Mouse (Mus musculus): ENCODE measurements at regions not wholly inside any gene's neighbourhood (a gene's known extent, or its start where the extent isn't known, plus 50 kb on each side); places are given as distances from the start of the nearest gene placed in this dataset.

GRCm38 (mm10) chr1:30751138-30751907, 122.4 kb downstream of the Phf3 start:
- H3K9me3 ChIP-seq (ENCODE audit: control insufficient read depth, low read length), result no peaks in the 10 kb centered on the region
- no peaks in the 10 kb centered on the region for H3K36me3 ChIP-seq (ENCODE audit: control insufficient read depth, insufficient read depth, low read length)
- no peak for ATAC-seq
- H3K27ac ChIP-seq (ENCODE audit: low read length), result no peak overlapping the region
- 49% methylated on average over 3 of the region's 3 CpGs for WGBS
- no peaks in the 10 kb centered on the region for H3K4me1 ChIP-seq (ENCODE audit: control insufficient read depth, insufficient read depth, low read length)
- H3K4me2 ChIP-seq (ENCODE audit: low read depth, low read length), result no peak overlapping the region
- no peak overlapping the region for H3K9ac ChIP-seq (ENCODE audit: low read depth, low read length)
- H3K27me3 ChIP-seq (replicated peaks; ENCODE audit: control insufficient read depth, insufficient read depth, low read length), result no peaks in the 10 kb centered on the region
- no peak overlapping the region for H3K4me3 ChIP-seq (ENCODE audit: low read length)

GRCm38 (mm10) chr1:30741955-30742354, 131.8 kb downstream of the Phf3 start:
- Histone ChIP-seq H3K9ac (ENCODE audit: low read depth, low read length) (no peak overlapping the region), H3K9me3 (ENCODE audit: control insufficient read depth, low read length) (no peaks in the 10 kb centered on the region), H3K27me3 (replicated peaks; ENCODE audit: control insufficient read depth, insufficient read depth, low read length) (no peaks in the 10 kb centered on the region), H3K4me2 (ENCODE audit: low read depth, low read length) (no peak overlapping the region), H3K4me3 (ENCODE audit: low read length) (no peak overlapping the region), H3K36me3 (ENCODE audit: control insufficient read depth, insufficient read depth, low read length) (no peaks in the 10 kb centered on the region), H3K4me1 (ENCODE audit: control insufficient read depth, insufficient read depth, low read length) (no peaks in the 10 kb centered on the region), H3K27ac (ENCODE audit: low read length) (no peak overlapping the region)
- no peak for ATAC-seq

- H3K4me2 ChIP-seq (ENCODE audit: low read depth, low read length), result no peak overlapping the region
- no peak overlapping the region for H3K27ac ChIP-seq (ENCODE audit: low read length)
- 65% methylated on average over 3 of the region's 3 CpGs for WGBS
- H3K4me3 ChIP-seq (ENCODE audit: low read length), result no peak overlapping the region
- no peaks in the 10 kb centered on the region for H3K36me3 ChIP-seq (ENCODE audit: control insufficient read depth, insufficient read depth, low read length)
- H3K9ac ChIP-seq (ENCODE audit: low read depth, low read length), result no peak overlapping the region
- H3K27me3 ChIP-seq (replicated peaks; ENCODE audit: control insufficient read depth, insufficient read depth, low read length), result no peaks in the 10 kb centered on the region
- no peak for ATAC-seq
- no peaks in the 10 kb centered on the region for H3K9me3 ChIP-seq (ENCODE audit: control insufficient read depth, low read length)
- H3K4me1 ChIP-seq (ENCODE audit: control insufficient read depth, insufficient read depth, low read length), result no peaks in the 10 kb centered on the region
Observed at GRCm38 (mm10) chr1:30740831-30741230, 132.9 kb downstream of the Phf3 start.

GRCm38 (mm10) chr1:30721519-30721918, 152.2 kb downstream of the Phf3 start:
- no peaks in the 10 kb centered on the region for H3K27me3 ChIP-seq (replicated peaks; ENCODE audit: control insufficient read depth, insufficient read depth, low read length)
- 53% methylated on average over 2 of the region's 2 CpGs for WGBS
- H3K4me3 ChIP-seq (ENCODE audit: low read length), result no peak overlapping the region
- H3K4me1 ChIP-seq (ENCODE audit: control insufficient read depth, insufficient read depth, low read length), result no peaks in the 10 kb centered on the region
- H3K27ac ChIP-seq (ENCODE audit: low read length), result no peak overlapping the region
- ATAC-seq, result no peak
- H3K36me3 ChIP-seq (ENCODE audit: control insufficient read depth, insufficient read depth, low read length), result no peaks in the 10 kb centered on the region
- H3K9me3 ChIP-seq (ENCODE audit: control insufficient read depth, low read length), result no peaks in the 10 kb centered on the region
- H3K4me2 ChIP-seq (ENCODE audit: low read depth, low read length), result no peak overlapping the region
- H3K9ac ChIP-seq (ENCODE audit: low read depth, low read length), result no peak overlapping the region

- Histone ChIP-seq H3K4me1 (ENCODE audit: control insufficient read depth, insufficient read depth, low read length) (no peaks in the 10 kb centered on the region), H3K9ac (ENCODE audit: low read depth, low read length) (no peak overlapping the region), H3K36me3 (ENCODE audit: control insufficient read depth, insufficient read depth, low read length) (no peaks in the 10 kb centered on the region), H3K27me3 (replicated peaks; ENCODE audit: control insufficient read depth, insufficient read depth, low read length) (no peaks in the 10 kb centered on the region), H3K27ac (ENCODE audit: low read length) (no peak overlapping the region), H3K4me2 (ENCODE audit: low read depth, low read length) (no peak overlapping the region), H3K9me3 (ENCODE audit: control insufficient read depth, low read length) (no peaks in the 10 kb centered on the region), H3K4me3 (ENCODE audit: low read length) (no peak overlapping the region)
- 90% methylated on average over 2 of the region's 2 CpGs for WGBS
- ATAC-seq, result no peak
Observed at GRCm38 (mm10) chr1:30720829-30721228, 152.9 kb downstream of the Phf3 start.

GRCm38 (mm10) chr1:30718578-30718977, 155.1 kb downstream of the Phf3 start:
- ATAC-seq, result peak; percentile 53; the same call in 1 of the 2 replicates
- H3K36me3 ChIP-seq (ENCODE audit: control insufficient read depth, insufficient read depth, low read length), result no peaks in the 10 kb centered on the region
- 24% methylated on average over 5 of the region's 5 CpGs for WGBS

GRCm38 (mm10) chr1:30716346-30716745, 157.4 kb downstream of the Phf3 start:
- no peak for ATAC-seq
- Histone ChIP-seq H3K9ac (ENCODE audit: low read depth, low read length) (no peak overlapping the region), H3K27me3 (replicated peaks; ENCODE audit: control insufficient read depth, insufficient read depth, low read length) (no peaks in the 10 kb centered on the region), H3K4me2 (ENCODE audit: low read depth, low read length) (no peak overlapping the region), H3K4me3 (ENCODE audit: low read length) (no peak overlapping the region), H3K36me3 (ENCODE audit: control insufficient read depth, insufficient read depth, low read length) (no peaks in the 10 kb centered on the region), H3K27ac (ENCODE audit: low read length) (no peak overlapping the region), H3K4me1 (ENCODE audit: control insufficient read depth, insufficient read depth, low read length) (no peaks in the 10 kb centered on the region), H3K9me3 (ENCODE audit: control insufficient read depth, low read length) (no peaks in the 10 kb centered on the region)
- WGBS, result 22% methylated on average over 1 of the region's 1 CpGs

More at GRCm38 (mm10) chr1:30718578-30718977, 155.1 kb downstream of the Phf3 start:
- no peaks in the 10 kb centered on the region for H3K4me1 ChIP-seq (ENCODE audit: control insufficient read depth, insufficient read depth, low read length)
- no peaks in the 10 kb centered on the region for H3K9me3 ChIP-seq (ENCODE audit: control insufficient read depth, low read length)
- no peak overlapping the region for H3K9ac ChIP-seq (ENCODE audit: low read depth, low read length)
- H3K27me3 ChIP-seq (replicated peaks; ENCODE audit: control insufficient read depth, insufficient read depth, low read length), result no peaks in the 10 kb centered on the region
- no peak overlapping the region for H3K4me2 ChIP-seq (ENCODE audit: low read depth, low read length)
- H3K27ac ChIP-seq (ENCODE audit: low read length), result no peak overlapping the region
- H3K4me3 ChIP-seq (ENCODE audit: low read length), result no peak overlapping the region

- no peak overlapping the region for H3K4me2 ChIP-seq (ENCODE audit: low read depth, low read length)
- no peaks in the 10 kb centered on the region for H3K36me3 ChIP-seq (ENCODE audit: control insufficient read depth, insufficient read depth, low read length)
- no peaks in the 10 kb centered on the region for H3K9me3 ChIP-seq (ENCODE audit: control insufficient read depth, low read length)
- ATAC-seq, result no peak
- no peaks in the 10 kb centered on the region for H3K27me3 ChIP-seq (replicated peaks; ENCODE audit: control insufficient read depth, insufficient read depth, low read length)
- H3K27ac ChIP-seq (ENCODE audit: low read length), result no peak overlapping the region
- H3K4me1 ChIP-seq (ENCODE audit: control insufficient read depth, insufficient read depth, low read length), result no peaks in the 10 kb centered on the region
- 65% methylated on average over 3 of the region's 3 CpGs for WGBS
- no peak overlapping the region for H3K9ac ChIP-seq (ENCODE audit: low read depth, low read length)
- no peak overlapping the region for H3K4me3 ChIP-seq (ENCODE audit: low read length)
Observed at GRCm38 (mm10) chr1:30701116-30701515, 172.6 kb downstream of the Phf3 start.

- Histone ChIP-seq H3K4me1 (ENCODE audit: control insufficient read depth, insufficient read depth, low read length) (no peaks in the 10 kb centered on the region), H3K36me3 (ENCODE audit: control insufficient read depth, insufficient read depth, low read length) (no peaks in the 10 kb centered on the region), H3K27me3 (replicated peaks; ENCODE audit: control insufficient read depth, insufficient read depth, low read length) (no peaks in the 10 kb centered on the region), H3K4me2 (ENCODE audit: low read depth, low read length) (no peak overlapping the region), H3K27ac (ENCODE audit: low read length) (no peak overlapping the region), H3K9me3 (ENCODE audit: control insufficient read depth, low read length) (no peaks in the 10 kb centered on the region), H3K4me3 (ENCODE audit: low read length) (no peak overlapping the region), H3K9ac (ENCODE audit: low read depth, low read length) (no peak overlapping the region)
- no peak for ATAC-seq
- 46% methylated on average over 10 of the region's 10 CpGs for WGBS
Observed at GRCm38 (mm10) chr1:30700399-30701081, 173.2 kb downstream of the Phf3 start.
